Mouse (Mus musculus) embryonic facial prominence, embryonic 12.5 days (tissue): Measurements from ENCODE around the gene Akr1b3. TPM values are rescaled to one million over a fixed set of nuclear protein-coding genes. Genes with fewer than 3 reads are reported as not detected.

ENCODE experiments used
- ATAC-seq: fragments of 200-750 bp; cut with Nextera tagmentation; 2 replicates; pipeline ENCODE4 v1.8.0; 2017; ENCODE audit not compliant: insufficient number of reproducible peaks, insufficient read depth, low FRiP score, low TSS enrichment
- H3K27ac ChIP-seq: fragments of 300-500 bp; sonication (generic); 2 replicates; pipeline ENCODE4 v1.5.1; 2016; ENCODE audit warnings: mild to moderate bottlenecking
- H3K27me3 ChIP-seq: fragments of 300-500 bp; sonication (generic); 2 replicates; pipeline ENCODE4 v1.6.1; 2016; ENCODE audit warnings: mild to moderate bottlenecking, moderate library complexity
- H3K36me3 ChIP-seq: fragments of 300-500 bp; sonication (generic); 2 replicates; pipeline ENCODE4 v1.6.1; 2016; ENCODE audit warnings: mild to moderate bottlenecking
- H3K4me1 ChIP-seq: fragments of 300-500 bp; sonication (generic); 2 replicates; pipeline ENCODE4 v1.6.1; 2016
- H3K4me2 ChIP-seq: fragments of 300-500 bp; sonication (generic); replicated peaks from 2 replicates; pipeline ENCODE4 v1.6.1; 2016; ENCODE audit warnings: mild to moderate bottlenecking, moderate library complexity
- H3K4me3 ChIP-seq: fragments of 300-500 bp; sonication (generic); 2 replicates; pipeline ENCODE4 v1.5.1; 2016; ENCODE audit warnings: mild to moderate bottlenecking
- H3K9ac ChIP-seq: fragments of 300-500 bp; sonication (generic); 2 replicates; pipeline ENCODE4 v1.6.1; 2016; ENCODE audit warnings: mild to moderate bottlenecking, moderate library complexity
- H3K9me3 ChIP-seq: fragments of 300-500 bp; sonication (generic); 2 replicates; pipeline ENCODE4 v1.6.1; 2016; ENCODE audit warnings: mild to moderate bottlenecking, moderate library complexity
- WGBS: fragments of 180-500 bp; shearing (Covaris S2); methylation state at CpG from one replicate; pipeline ENCODE4 v1.1.7; 2016; 5-methylcytosine and 5-hydroxymethylcytosine counted together
- polyA plus RNA-seq: library from polyadenylated mRNA; unstranded; fragments of >200 nt; fragmentation: Nextera tagmentation; extraction: Ambion mirVana; gene quantifications from 2 replicates; pipeline ENCODE4 v1.2.1, GENCODE M21; 2016

Akr1b3 gene
- polyA plus RNA-seq, 1 experiment from 2014 or later, result 172 TPM

GRCm38 (mm10) chr6:34290091-34290490, 27.2 kb downstream of the Akr1b3 start:
- WGBS, result 92% methylated on average over 17 of the region's 17 CpGs
- no peaks in the 10 kb centered on the region for H3K36me3 ChIP-seq
- no peak overlapping the region for H3K9ac ChIP-seq
- no peak overlapping the region for H3K27ac ChIP-seq
- no peak overlapping the region for H3K4me2 ChIP-seq
- H3K27me3 ChIP-seq, result no peaks in the 10 kb centered on the region
- H3K4me1 ChIP-seq, result peaks cover 7% of the 10 kb centered on the region; the same call in 1 of the 2 replicates
- H3K9me3 ChIP-seq, result no peaks in the 10 kb centered on the region
- no peak overlapping the region for H3K4me3 ChIP-seq
- ATAC-seq, result no peak

DNA sequence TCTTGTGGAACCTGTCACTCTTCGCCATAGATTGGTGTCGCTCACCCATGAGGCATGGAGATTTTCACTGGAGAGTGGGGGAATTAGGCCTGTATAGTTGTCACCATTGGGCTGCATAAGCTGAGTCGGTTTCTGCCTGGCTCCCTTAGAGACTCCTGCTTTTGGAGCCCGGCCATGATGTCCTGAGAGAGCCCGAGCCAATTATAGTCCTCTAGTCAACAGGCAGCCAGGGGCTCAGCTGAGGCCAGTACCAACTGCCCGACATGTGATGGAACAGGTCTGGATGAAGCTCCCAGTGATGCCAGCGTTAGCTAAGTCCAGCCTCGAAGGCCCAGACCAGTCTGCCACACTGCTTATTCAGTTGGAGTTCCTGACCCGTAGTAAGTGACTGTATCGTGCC, 29.2 kb downstream of the Akr1b3 start:
- H3K36me3 ChIP-seq, result no peaks in the 10 kb centered on the region
- H3K4me2 ChIP-seq, result no peak overlapping the region
- no peak overlapping the region for H3K27ac ChIP-seq
- H3K4me1 ChIP-seq, result peaks cover 7% of the 10 kb centered on the region; the same call in 1 of the 2 replicates
- no peaks in the 10 kb centered on the region for H3K27me3 ChIP-seq
- H3K4me3 ChIP-seq, result no peak overlapping the region
- no peak for ATAC-seq
- no peaks in the 10 kb centered on the region for H3K9me3 ChIP-seq
- no peak overlapping the region for H3K9ac ChIP-seq
- WGBS, result 82% methylated on average over 10 of the region's 10 CpGs

- 0 out of 2 replicates have a peak, but pooled peaks cover under 1% of the 10 kb centered on the region for H3K4me1 ChIP-seq
These were observed 30.4 kb downstream of the Akr1b3 start for GRCm38 (mm10) chr6:34286841-34287240.

GRCm38 (mm10) chr6:34278385-34278784, 38.9 kb downstream of the Akr1b3 start:
- WGBS, result 78% methylated on average over 5 of the region's 5 CpGs
- Histone ChIP-seq H3K36me3 (no peaks in the 10 kb centered on the region), H3K9me3 (no peaks in the 10 kb centered on the region), H3K27me3 (no peaks in the 10 kb centered on the region), H3K4me2 (no peak overlapping the region), H3K27ac (no peak overlapping the region), H3K9ac (no peak overlapping the region), H3K4me3 (no peak overlapping the region), H3K4me1 (no peaks in the 10 kb centered on the region)
- no peak for ATAC-seq

More at GRCm38 (mm10) chr6:34286841-34287240, 30.4 kb downstream of the Akr1b3 start:
- H3K9me3 ChIP-seq, result no peaks in the 10 kb centered on the region
- no peak overlapping the region for H3K9ac ChIP-seq
- H3K4me3 ChIP-seq, result no peak overlapping the region
- WGBS, result 50% methylated on average over 3 of the region's 3 CpGs
- H3K27ac ChIP-seq, result no peak overlapping the region
- H3K4me2 ChIP-seq, result no peak overlapping the region
- no peaks in the 10 kb centered on the region for H3K36me3 ChIP-seq
- H3K27me3 ChIP-seq, result no peaks in the 10 kb centered on the region
- no peak for ATAC-seq

- Histone ChIP-seq H3K27ac (no peak overlapping the region), H3K4me2 (no peak overlapping the region), H3K4me3 (no peak overlapping the region), H3K9ac (no peak overlapping the region), H3K9me3 (no peaks in the 10 kb centered on the region), H3K27me3 (no peaks in the 10 kb centered on the region), H3K36me3 (no peaks in the 10 kb centered on the region), H3K4me1 (no peaks in the 10 kb centered on the region)
- ATAC-seq, result no peak
- 18% methylated on average over 9 of the region's 9 CpGs for WGBS
These were observed 39.6 kb downstream of the Akr1b3 start for GRCm38 (mm10) chr6:34277665-34278064.

DNA sequence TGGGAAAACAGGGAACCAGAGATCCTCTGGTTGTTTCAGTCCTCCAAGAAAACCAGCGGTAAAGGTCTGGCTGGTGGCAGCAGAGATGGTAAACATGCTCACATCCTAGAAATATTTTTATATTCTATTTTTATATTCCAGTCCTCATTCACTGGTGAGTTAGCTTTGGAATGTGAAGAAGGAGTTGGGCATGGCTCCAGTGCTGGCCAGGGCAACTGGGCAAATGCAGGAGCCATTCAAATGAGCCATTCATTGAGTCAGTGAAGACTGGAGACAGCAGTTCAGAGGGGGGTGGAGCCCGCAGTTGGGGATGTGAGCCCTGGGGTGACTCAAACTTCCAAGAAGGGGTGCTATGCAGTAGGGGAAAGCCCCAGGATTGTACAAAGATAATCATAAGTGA, 42.9 kb downstream of the Akr1b3 start:
- no peaks in the 10 kb centered on the region for H3K4me1 ChIP-seq
- 89% methylated on average over 2 of the region's 2 CpGs for WGBS

GRCm38 (mm10) chr6:34273073-34273472, 44.2 kb downstream of the Akr1b3 start:
- Histone ChIP-seq H3K9ac (no peak overlapping the region), H3K36me3 (no peaks in the 10 kb centered on the region)
- WGBS, result 57% methylated on average over 2 of the region's 2 CpGs

More for the DNA sequence above, 42.9 kb downstream of the Akr1b3 start:
- Histone ChIP-seq H3K27ac (no peak overlapping the region), H3K9me3 (no peaks in the 10 kb centered on the region), H3K4me2 (no peak overlapping the region), H3K36me3 (no peaks in the 10 kb centered on the region), H3K9ac (no peak overlapping the region), H3K27me3 (no peaks in the 10 kb centered on the region), H3K4me3 (no peak overlapping the region)
- ATAC-seq, result no peak

GRCm38 (mm10) chr6:34272462-34272861, 44.8 kb downstream of the Akr1b3 start:
- Histone ChIP-seq H3K9me3 (no peaks in the 10 kb centered on the region), H3K27me3 (no peaks in the 10 kb centered on the region), H3K9ac (no peak overlapping the region), H3K4me1 (no peaks in the 10 kb centered on the region), H3K4me2 (no peak overlapping the region), H3K27ac (no peak overlapping the region), H3K36me3 (no peaks in the 10 kb centered on the region), H3K4me3 (no peak overlapping the region)
- WGBS, result 85% methylated on average over 5 of the region's 5 CpGs
- no peak for ATAC-seq

More at GRCm38 (mm10) chr6:34273073-34273472, 44.2 kb downstream of the Akr1b3 start:
- Histone ChIP-seq H3K4me1 (no peaks in the 10 kb centered on the region), H3K4me2 (no peak overlapping the region), H3K27me3 (no peaks in the 10 kb centered on the region), H3K4me3 (no peak overlapping the region), H3K27ac (no peak overlapping the region), H3K9me3 (no peaks in the 10 kb centered on the region)
- no peak for ATAC-seq

GRCm38 (mm10) chr6:34270717-34271116, 46.6 kb downstream of the Akr1b3 start:
- H3K9ac ChIP-seq, result no peak overlapping the region
- H3K27me3 ChIP-seq, result no peaks in the 10 kb centered on the region
- 54% methylated on average over 6 of the region's 6 CpGs for WGBS
- H3K27ac ChIP-seq, result no peak overlapping the region
- H3K9me3 ChIP-seq, result no peaks in the 10 kb centered on the region
- ATAC-seq, result no peak
- H3K4me1 ChIP-seq, result no peaks in the 10 kb centered on the region
- no peaks in the 10 kb centered on the region for H3K36me3 ChIP-seq
- H3K4me3 ChIP-seq, result no peak overlapping the region
- H3K4me2 ChIP-seq, result no peak overlapping the region

DNA sequence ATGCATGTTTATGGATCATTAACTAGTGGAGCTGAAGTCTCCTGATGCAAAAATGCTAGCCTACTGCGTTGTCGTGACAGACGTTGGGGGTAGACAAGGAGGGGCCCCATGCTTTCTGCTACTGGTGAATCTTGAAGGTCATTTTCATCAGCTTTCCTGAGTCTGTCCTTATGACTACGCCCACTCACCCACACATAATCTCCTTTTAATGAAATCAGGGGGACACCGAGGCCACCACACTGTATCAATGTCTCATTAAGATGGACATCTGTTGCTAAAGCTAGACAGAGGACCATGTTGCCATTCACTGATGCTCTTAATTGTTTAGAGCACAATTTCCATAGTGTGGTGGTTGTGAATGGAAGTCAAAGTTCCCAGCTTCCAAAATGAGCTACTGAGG, 58.7 kb downstream of the Akr1b3 start:
- Histone ChIP-seq H3K27ac (no peak overlapping the region), H3K4me3 (no peak overlapping the region), H3K9me3 (no peaks in the 10 kb centered on the region), H3K4me2 (no peak overlapping the region), H3K4me1 (no peaks in the 10 kb centered on the region), H3K27me3 (no peaks in the 10 kb centered on the region), H3K9ac (no peak overlapping the region), H3K36me3 (no peaks in the 10 kb centered on the region)
- WGBS, result 82% methylated on average over 5 of the region's 5 CpGs
- no peak for ATAC-seq

Other genes starting within 250 kb of the Akr1b3 start
- gene Slc35b4, start 140.4 kb downstream of the Akr1b3 start, polyA plus RNA-seq, result 48.3 and 50.5 TPM in 2 replicates
- 17.9 and 18.3 TPM in 2 replicates for gene Akr1b8, start 36.6 kb upstream of the Akr1b3 start, polyA plus RNA-seq
- gene Akr1b10, start 66.7 kb upstream of the Akr1b3 start, polyA plus RNA-seq, result 14.7 and 16.4 TPM in 2 replicates
- not detected in 2 replicates for gene Akr1b7, start 94.9 kb upstream of the Akr1b3 start, polyA plus RNA-seq
- gene Bpgm, start 158.7 kb upstream of the Akr1b3 start, polyA plus RNA-seq, result 49.2 and 55.1 TPM in 2 replicates